Mouse (Mus musculus) bone marrow macrophage, adult 2 months (primary cell): ENCODE measurements around the gene Atp2b4.

ENCODE experiments used
- CTCF ChIP-seq: IDR thresholded peaks from 2 replicates; pipeline ENCODE4 v1.5.1; 2012; ENCODE audit warnings: low read depth, mild to moderate bottlenecking, low read length, moderate library complexity
- POLR2A ChIP-seq: IDR thresholded peaks from 2 replicates; pipeline ENCODE4 v1.6.1; 2012; ENCODE audit warnings: mild to moderate bottlenecking, low read depth, low read length, borderline replicate concordance

- TF ChIP-seq CTCF (no peak), POLR2A (no peak)
Observed at GRCm38 (mm10) chr1:133712288-133713008, 88.4 kb downstream of the Atp2b4 start.
